Comparison of ENCODE assay signal across 9 mouse cellular contexts in the genomic region with DNA sequence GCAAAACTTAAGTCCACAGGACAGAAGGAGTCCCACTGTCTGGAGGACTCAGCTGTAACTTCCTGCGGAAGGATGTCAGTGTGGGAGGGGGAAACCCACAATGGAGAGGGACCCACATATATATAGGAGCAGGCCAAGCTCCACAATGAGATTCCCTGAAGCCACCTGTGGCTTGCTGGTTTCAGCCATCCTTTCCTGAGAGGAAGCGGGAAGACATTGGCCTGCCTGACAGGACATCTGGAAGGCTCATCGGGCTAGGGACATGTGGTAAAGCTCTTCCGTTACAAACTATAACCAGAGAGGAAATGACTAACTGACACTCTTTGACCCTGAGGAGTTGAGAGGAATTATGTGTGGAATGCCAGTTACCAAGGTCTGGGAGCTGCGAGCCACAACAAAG. TPM values are rescaled to one million over a fixed set of nuclear protein-coding genes. Genes with fewer than 3 reads are reported as not detected.
A peak's percentile ranks its signal among the peaks of the same experiment; 100 is the strongest.
DNase-seq lines count a peak whose midpoint lies in the region; ATAC-seq lines count a peak whose summit lies in the region.
"Had no signal": no experiment of that assay in that cellular context is flagged by ENCODE, and none has a peak within 500 bp of the region (broad histone marks: within the 10 kb centered on the region; RNA-seq: fewer than 3 reads in every experiment).

No protein-coding gene starts in this region.

- no peak overlapping the region for H3K4me3 ChIP-seq in heart, embryonic 11.5 days (ENCODE audit: low read depth, low read length)
- H3K4me3 ChIP-seq in limb, embryonic 11.5 days (ENCODE audit: low read depth, low read length), result no peak overlapping the region

- H3K27ac ChIP-seq in heart, embryonic 11.5 days (ENCODE audit: low read depth, low read length), result peak overlapping the region; percentile 32; the same call in 1 of the 2 replicates
- H3K27ac ChIP-seq in limb, embryonic 11.5 days (replicated peaks; ENCODE audit: low read depth, low read length), result no peak overlapping the region

- WGBS in heart, embryonic 11.5 days (ENCODE audit: insufficient replicate concordance), result 46% methylated on average over 5 of the region's 5 CpGs
- WGBS in limb, embryonic 11.5 days, result 42% methylated on average over 5 of the region's 5 CpGs

- H3K9me3 ChIP-seq in heart, embryonic 11.5 days (replicated peaks; ENCODE audit: control insufficient read depth, low read length), result no peaks in the 10 kb centered on the region
- no peaks in the 10 kb centered on the region for H3K9me3 ChIP-seq in limb, embryonic 11.5 days (ENCODE audit: control insufficient read depth, low read length)

- H3K9ac ChIP-seq in heart, embryonic 11.5 days (ENCODE audit: low read depth, low read length), result no peak overlapping the region
- no peak overlapping the region for H3K9ac ChIP-seq in limb, embryonic 11.5 days (ENCODE audit: low read length)

- no peaks in the 10 kb centered on the region for H3K36me3 ChIP-seq in heart, embryonic 11.5 days (ENCODE audit: control insufficient read depth, insufficient read depth, low read length)
- no peaks in the 10 kb centered on the region for H3K36me3 ChIP-seq in limb, embryonic 11.5 days (ENCODE audit: control insufficient read depth, insufficient read depth, low read length)

- DNase-seq in 416B (ENCODE audit: low read depth) (peak; percentile 77), NIH3T3 (ENCODE audit: low read depth) (peak; percentile 50)
- peak; percentile 46 for DNase-seq in limb, embryonic 11.5 days (ENCODE audit: low spot score)
- DNase-seq in right cerebral cortex, adult 18-20 months, result no peak
- DNase-seq in cerebellum, adult 11 months, result no peak
- no peak for DNase-seq in frontal cortex, adult 2 months (ENCODE audit: extremely low spot score in 1 of 2, low spot score in 1 of 2)
- DNase-seq in cerebellum, postnatal 25 days, result no peak
- DNase-seq: lung, postnatal 14 days had no signal

- peaks cover 11% of the 10 kb centered on the region; the same call in 1 of the 2 replicates for H3K4me1 ChIP-seq in heart, embryonic 11.5 days (ENCODE audit: control insufficient read depth, insufficient read depth, low read length)
- H3K4me1 ChIP-seq in limb, embryonic 11.5 days (ENCODE audit: control insufficient read depth, insufficient read depth, low read length), result peaks cover 14% of the 10 kb centered on the region; the same call in 1 of the 2 replicates

- no peak overlapping the region for H3K4me2 ChIP-seq in heart, embryonic 11.5 days
- H3K4me2 ChIP-seq in limb, embryonic 11.5 days (ENCODE audit: low read depth, severe bottlenecking), result no peak overlapping the region

- no peak for ATAC-seq in heart, embryonic 11.5 days (replicated peaks; ENCODE audit: insufficient number of reproducible peaks, low FRiP score, low TSS enrichment)
- peak; percentile 63; the same call in 1 of the 2 replicates for ATAC-seq in limb, embryonic 11.5 days (ENCODE audit: insufficient number of reproducible peaks, low FRiP score, low TSS enrichment, low read depth)

- no peaks in the 10 kb centered on the region for H3K27me3 ChIP-seq in heart, embryonic 11.5 days (ENCODE audit: control insufficient read depth, insufficient read depth, low read length)
- no peaks in the 10 kb centered on the region for H3K27me3 ChIP-seq in limb, embryonic 11.5 days (ENCODE audit: control insufficient read depth, insufficient read depth, low read length)

RNA-seq across cellular contexts. Expression of gene Anapc15-ps, which starts 34.8 kb away (rescaled TPM):
- not detected in 2 replicates for polyA plus RNA-seq in heart, embryonic 11.5 days (2014; fragmentation: Nextera tagmentation; extraction: Ambion mirVana)
- polyA plus RNA-seq in limb, embryonic 11.5 days (2014; fragmentation: Nextera tagmentation; extraction: Ambion mirVana), result not detected in 2 replicates
- polyA plus RNA-seq in frontal cortex, adult 2 months (2012; rRNA removed), result 1.3 TPM in 1 of 2 replicates, not detected in the other

Comparison
In these comparisons a context has a peak if more than half of its experiments do, and no peak if none do; other contexts are left out.
1. DNase-seq: peak in 416B (single experiment), NIH3T3 (single experiment) and limb, embryonic 11.5 days (single experiment); none in right cerebral cortex, adult 18-20 months (single experiment), cerebellum, adult 11 months (single experiment), frontal cortex, adult 2 months (0 of 2) and cerebellum, postnatal 25 days (0 of 2).